Mouse (Mus musculus): ENCODE results near the gene Add2. TPM values are rescaled to one million over a fixed set of nuclear protein-coding genes. Genes with fewer than 3 reads are reported as not detected.

The Add2 gene
- polyA plus RNA-seq, 1 experiment from 2014 or later = 94.7 TPM

DNA sequence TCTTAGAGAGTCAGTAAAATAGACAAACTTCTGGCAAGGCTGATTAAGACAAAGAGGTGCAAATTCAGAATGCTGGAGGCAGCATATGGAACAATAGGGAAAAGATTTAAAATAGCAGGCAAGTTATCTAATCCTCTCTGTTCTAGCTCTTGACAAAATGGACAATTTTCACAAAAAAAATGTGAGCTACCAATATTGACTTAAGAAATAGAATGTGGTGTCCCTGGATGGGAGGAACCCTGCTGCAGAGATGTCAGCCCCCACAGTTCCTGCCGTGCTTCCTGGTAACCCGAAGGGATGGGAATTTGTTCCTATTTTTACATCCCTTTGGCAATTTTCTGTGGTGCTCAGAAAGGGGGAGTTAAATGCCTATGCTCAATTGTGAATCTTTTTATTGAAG, 10.4 kb downstream of the Add2 start:
- Histone ChIP-seq H3K9me3 (ENCODE audit: control insufficient read depth, low read length) (no peaks in the 10 kb centered on the region), H3K27ac (ENCODE audit: low read depth, low read length) (no peak overlapping the region)
- WGBS = 57% methylated on average over 2 of the region's 2 CpGs

DNA sequence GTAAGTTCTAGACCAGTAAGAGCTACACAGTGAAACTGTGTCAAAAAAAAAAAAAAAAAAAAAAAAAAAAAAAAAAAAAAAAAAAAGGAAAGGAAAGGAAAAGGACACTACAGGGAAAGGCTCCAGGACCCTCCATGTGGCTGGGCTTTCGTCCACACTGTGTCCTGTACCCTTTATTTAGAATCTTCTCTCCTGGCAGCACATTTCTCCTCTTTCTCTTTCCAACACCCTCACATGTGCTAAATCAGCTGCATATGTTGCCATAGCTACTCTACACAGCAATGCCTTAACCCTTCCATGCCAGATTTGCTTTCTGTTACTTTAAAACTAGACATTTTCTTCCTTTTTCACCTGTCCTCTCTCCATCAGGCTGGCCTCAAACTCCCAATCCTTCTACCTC, 11.7 kb downstream of the Add2 start:
- Histone ChIP-seq H3K27ac (ENCODE audit: low read depth, low read length) (no peak overlapping the region), H3K27me3 (ENCODE audit: control insufficient read depth, insufficient read depth, low read length) (no peaks in the 10 kb centered on the region), H3K36me3 (ENCODE audit: control insufficient read depth, insufficient read depth, low read length) (no peaks in the 10 kb centered on the region), H3K4me1 (ENCODE audit: control insufficient read depth, insufficient read depth, low read length) (0 out of 2 replicates have a peak, but pooled peaks cover 6% of the 10 kb centered on the region), H3K4me3 (ENCODE audit: low read depth, low read length) (no peak overlapping the region), H3K9me3 (ENCODE audit: control insufficient read depth, low read length) (no peaks in the 10 kb centered on the region), H3K4me2 (ENCODE audit: low read depth, low read length) (no peak overlapping the region), H3K9ac (replicated peaks; ENCODE audit: low read depth, low read length) (no peak overlapping the region)
- WGBS = 47% methylated on average over 1 of the region's 1 CpGs
- no peak for ATAC-seq (ENCODE audit: low read depth)

More for the DNA sequence above, 10.4 kb downstream of the Add2 start:
- H3K4me1 ChIP-seq (ENCODE audit: control insufficient read depth, insufficient read depth, low read length) = 0 out of 2 replicates have a peak, but pooled peaks cover 6% of the 10 kb centered on the region
- no peak for ATAC-seq (ENCODE audit: low read depth)
- no peaks in the 10 kb centered on the region for H3K27me3 ChIP-seq (ENCODE audit: control insufficient read depth, insufficient read depth, low read length)
- no peak overlapping the region for H3K4me3 ChIP-seq (ENCODE audit: low read depth, low read length)
- no peaks in the 10 kb centered on the region for H3K36me3 ChIP-seq (ENCODE audit: control insufficient read depth, insufficient read depth, low read length)
- H3K4me2 ChIP-seq (ENCODE audit: low read depth, low read length) = no peak overlapping the region
- no peak overlapping the region for H3K9ac ChIP-seq (replicated peaks; ENCODE audit: low read depth, low read length)

DNA sequence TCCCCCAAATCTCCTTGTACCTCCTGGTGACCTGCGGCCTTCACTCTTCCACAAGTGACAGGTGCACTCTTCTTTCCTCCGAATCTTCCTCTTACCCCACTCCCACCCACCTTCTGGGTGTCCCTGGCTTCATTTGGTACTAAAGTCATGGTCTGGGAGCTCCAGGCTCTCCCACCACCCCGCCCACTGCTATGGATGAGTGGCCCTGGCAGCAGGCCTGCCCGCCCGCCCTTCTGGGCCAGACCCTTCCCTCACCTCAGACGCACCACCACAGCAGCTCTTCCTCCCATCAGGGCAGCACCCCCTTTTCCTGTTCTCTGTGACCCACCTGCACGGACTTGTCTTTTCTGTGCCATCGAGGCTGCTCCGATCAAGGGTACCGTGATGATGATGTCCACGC, 19.0 kb downstream of the Add2 start:
- Histone ChIP-seq H3K4me1 (ENCODE audit: control insufficient read depth, insufficient read depth, low read length) (peaks cover 26% of the 10 kb centered on the region), H3K27me3 (ENCODE audit: control insufficient read depth, insufficient read depth, low read length) (no peaks in the 10 kb centered on the region), H3K9me3 (ENCODE audit: control insufficient read depth, low read length) (no peaks in the 10 kb centered on the region), H3K9ac (replicated peaks; ENCODE audit: low read depth, low read length) (no peak overlapping the region), H3K4me2 (ENCODE audit: low read depth, low read length) (no peak overlapping the region), H3K4me3 (ENCODE audit: low read depth, low read length) (no peak overlapping the region), H3K27ac (ENCODE audit: low read depth, low read length) (no peak overlapping the region), H3K36me3 (ENCODE audit: control insufficient read depth, insufficient read depth, low read length) (no peaks in the 10 kb centered on the region)
- WGBS = 86% methylated on average over 11 of the region's 11 CpGs
- ATAC-seq (ENCODE audit: low read depth) = no peak

DNA sequence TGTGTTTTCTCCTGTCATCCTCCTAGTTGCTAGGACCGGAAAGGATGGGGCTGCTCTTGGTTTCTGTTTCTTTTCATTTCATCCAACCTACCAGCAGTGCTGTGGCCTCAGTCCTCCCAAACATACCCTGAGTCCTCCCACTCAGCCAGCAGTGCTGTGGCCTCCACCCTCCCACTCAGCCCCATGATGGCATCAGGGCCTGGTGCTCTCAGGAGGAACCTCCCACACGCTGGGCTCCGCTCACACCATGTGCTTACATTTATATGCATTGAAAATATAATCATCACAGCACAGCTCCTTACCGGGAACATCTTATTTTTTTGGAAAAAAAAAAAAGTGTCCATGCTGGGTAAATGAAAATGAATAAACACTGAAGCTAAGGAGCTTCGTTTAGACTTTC, 20.0 kb downstream of the Add2 start:
- Histone ChIP-seq H3K27me3 (ENCODE audit: control insufficient read depth, insufficient read depth, low read length) (no peaks in the 10 kb centered on the region), H3K36me3 (ENCODE audit: control insufficient read depth, insufficient read depth, low read length) (no peaks in the 10 kb centered on the region), H3K4me3 (ENCODE audit: low read depth, low read length) (no peak overlapping the region), H3K9ac (replicated peaks; ENCODE audit: low read depth, low read length) (no peak overlapping the region), H3K4me1 (ENCODE audit: control insufficient read depth, insufficient read depth, low read length) (peaks cover 36% of the 10 kb centered on the region), H3K9me3 (ENCODE audit: control insufficient read depth, low read length) (no peaks in the 10 kb centered on the region), H3K27ac (ENCODE audit: low read depth, low read length) (no peak overlapping the region), H3K4me2 (ENCODE audit: low read depth, low read length) (no peak overlapping the region)
- no peak for ATAC-seq (ENCODE audit: low read depth)
- WGBS = 77% methylated on average over 5 of the region's 5 CpGs

DNA sequence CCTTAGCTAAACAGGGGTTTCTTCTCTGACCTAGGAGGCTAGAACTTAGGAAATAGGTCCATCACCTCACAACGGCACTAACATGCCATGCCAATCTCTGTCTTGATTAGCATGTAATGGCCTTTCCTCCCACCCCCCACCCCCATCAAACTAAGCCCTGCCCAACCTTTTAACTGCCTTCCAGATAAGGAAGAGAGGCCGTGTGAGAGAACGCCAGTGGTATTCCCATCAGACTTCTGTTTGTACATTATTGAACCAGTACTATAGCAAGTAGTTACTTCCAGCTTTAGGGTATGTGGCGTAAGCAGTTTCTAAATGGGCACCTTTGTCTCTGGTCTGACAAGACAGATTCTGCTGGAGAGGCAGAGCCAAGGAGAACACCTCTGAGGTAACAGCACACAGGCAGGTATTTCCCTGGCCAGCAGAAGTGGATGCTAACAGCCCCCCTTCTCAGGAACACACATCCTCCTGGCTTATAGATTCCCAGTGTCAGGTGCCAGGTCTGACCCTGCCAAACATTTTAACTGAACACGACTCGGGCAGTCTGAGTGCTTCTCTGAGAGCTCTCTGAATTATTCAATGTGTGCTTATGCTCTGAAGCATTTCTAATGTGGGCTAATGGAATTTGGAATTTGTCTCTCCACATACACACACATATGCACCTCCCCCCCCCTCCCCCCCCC, 22.2 kb downstream of the Add2 start:
- 38% methylated on average over 6 of the region's 6 CpGs for WGBS
- ATAC-seq (ENCODE audit: low read depth) = no peak
- H3K9ac ChIP-seq (replicated peaks; ENCODE audit: low read depth, low read length) = no peak overlapping the region
- no peaks in the 10 kb centered on the region for H3K27me3 ChIP-seq (ENCODE audit: control insufficient read depth, insufficient read depth, low read length)
- H3K4me1 ChIP-seq (ENCODE audit: control insufficient read depth, insufficient read depth, low read length) = peaks cover 38% of the 10 kb centered on the region
- no peak overlapping the region for H3K4me2 ChIP-seq (ENCODE audit: low read depth, low read length)
- no peaks in the 10 kb centered on the region for H3K9me3 ChIP-seq (ENCODE audit: control insufficient read depth, low read length)
- no peak overlapping the region for H3K4me3 ChIP-seq (ENCODE audit: low read depth, low read length)
- H3K27ac ChIP-seq (ENCODE audit: low read depth, low read length) = peak overlapping the region; percentile 97
- H3K36me3 ChIP-seq (ENCODE audit: control insufficient read depth, insufficient read depth, low read length) = no peaks in the 10 kb centered on the region

DNA sequence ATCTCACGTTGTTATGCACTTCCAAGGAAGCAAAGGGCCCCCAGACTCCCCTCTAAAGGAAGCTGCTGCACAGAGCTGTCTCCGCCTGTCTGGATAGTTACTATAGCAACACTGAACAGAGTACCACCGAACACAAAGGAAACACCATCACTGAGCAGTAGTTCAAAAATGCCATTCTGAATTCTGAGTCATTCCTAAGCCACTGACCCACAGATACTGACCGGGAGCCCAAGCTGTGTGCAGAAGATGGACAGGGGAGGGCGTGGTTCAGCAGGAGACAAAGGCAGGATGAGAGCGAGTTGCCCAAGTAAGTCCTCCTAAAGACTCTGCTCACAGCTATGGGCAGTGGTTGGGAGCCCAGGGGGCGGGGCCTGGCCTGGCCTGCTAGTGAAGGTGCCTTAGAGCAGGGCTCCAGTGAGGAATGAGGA, 23.6 kb downstream of the Add2 start:
- WGBS = 16% methylated on average over 7 of the region's 7 CpGs
- H3K36me3 ChIP-seq (ENCODE audit: control insufficient read depth, insufficient read depth, low read length) = no peaks in the 10 kb centered on the region
- peak; percentile 87 for ATAC-seq (ENCODE audit: low read depth)

DNA sequence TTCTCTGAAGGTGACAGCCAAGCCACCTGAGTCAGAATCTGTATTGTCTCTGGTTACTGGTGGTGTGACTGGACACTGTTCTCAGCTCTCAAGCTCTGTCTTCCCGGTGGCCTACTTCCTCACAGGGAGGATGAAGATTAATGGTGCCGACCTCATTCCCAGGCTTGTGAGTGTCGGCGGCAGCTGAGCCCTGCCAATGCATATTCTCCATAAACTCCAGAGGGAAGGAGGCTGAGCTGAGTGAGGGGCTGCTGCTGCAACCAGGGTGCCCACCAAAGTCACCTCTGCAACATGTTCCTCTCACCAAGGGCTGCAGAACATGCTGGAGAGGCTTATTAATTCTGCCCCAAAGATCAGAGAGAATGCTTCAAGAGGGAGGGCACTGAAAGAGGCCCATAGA, 24.1 kb downstream of the Add2 start:
- no peak overlapping the region for H3K4me3 ChIP-seq (ENCODE audit: low read depth, low read length)
- 5% methylated on average over 4 of the region's 4 CpGs for WGBS

More for the DNA sequence above, 23.6 kb downstream of the Add2 start:
- peak overlapping the region; percentile 51 for H3K9ac ChIP-seq (replicated peaks; ENCODE audit: low read depth, low read length)
- no peaks in the 10 kb centered on the region for H3K27me3 ChIP-seq (ENCODE audit: control insufficient read depth, insufficient read depth, low read length)
- no peaks in the 10 kb centered on the region for H3K9me3 ChIP-seq (ENCODE audit: control insufficient read depth, low read length)
- peak overlapping the region; percentile 36 for H3K4me2 ChIP-seq (ENCODE audit: low read depth, low read length)
- no peak overlapping the region for H3K4me3 ChIP-seq (ENCODE audit: low read depth, low read length)
- peak overlapping the region; percentile 97 for H3K27ac ChIP-seq (ENCODE audit: low read depth, low read length)
- peaks cover 41% of the 10 kb centered on the region for H3K4me1 ChIP-seq (ENCODE audit: control insufficient read depth, insufficient read depth, low read length)

DNA sequence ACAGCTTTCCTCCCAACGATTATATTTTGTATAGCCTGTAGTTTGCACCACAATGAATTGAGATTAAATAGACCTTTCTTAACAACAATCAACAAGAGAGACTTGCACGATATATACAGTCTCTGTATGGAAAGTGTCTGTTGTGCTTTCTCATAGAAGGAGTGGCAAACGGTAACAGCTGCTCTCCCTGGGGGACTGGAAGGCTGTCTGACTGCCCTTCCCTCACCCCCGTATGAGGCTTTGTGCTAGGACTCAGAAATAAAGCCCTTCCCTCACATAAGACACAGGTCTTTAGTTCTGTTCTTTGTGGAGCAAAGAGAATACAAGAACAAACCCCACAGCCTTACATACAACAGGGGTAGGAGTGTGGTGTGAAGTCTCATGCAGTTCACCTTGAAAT, 24.6 kb downstream of the Add2 start:
- Histone ChIP-seq H3K4me2 (ENCODE audit: low read depth, low read length) (0 out of 2 replicates have a peak overlapping the region, but pooled peaks have one; percentile 36), H3K4me1 (ENCODE audit: control insufficient read depth, insufficient read depth, low read length) (peaks cover 51% of the 10 kb centered on the region), H3K9ac (replicated peaks; ENCODE audit: low read depth, low read length) (peak overlapping the region; percentile 1; the same call in 1 of the 2 replicates), H3K4me3 (ENCODE audit: low read depth, low read length) (no peak overlapping the region), H3K36me3 (ENCODE audit: control insufficient read depth, insufficient read depth, low read length) (no peaks in the 10 kb centered on the region), H3K9me3 (ENCODE audit: control insufficient read depth, low read length) (no peaks in the 10 kb centered on the region), H3K27ac (ENCODE audit: low read depth, low read length) (peak overlapping the region; percentile 97), H3K27me3 (ENCODE audit: control insufficient read depth, insufficient read depth, low read length) (no peaks in the 10 kb centered on the region)
- 15% methylated on average over 4 of the region's 4 CpGs for WGBS
- ATAC-seq (ENCODE audit: low read depth) = no peak

More for the DNA sequence above, 24.1 kb downstream of the Add2 start:
- H3K36me3 ChIP-seq (ENCODE audit: control insufficient read depth, insufficient read depth, low read length) = no peaks in the 10 kb centered on the region
- no peaks in the 10 kb centered on the region for H3K9me3 ChIP-seq (ENCODE audit: control insufficient read depth, low read length)
- H3K4me1 ChIP-seq (ENCODE audit: control insufficient read depth, insufficient read depth, low read length) = peaks cover 46% of the 10 kb centered on the region
- peak; percentile 47 for ATAC-seq (ENCODE audit: low read depth)
- no peaks in the 10 kb centered on the region for H3K27me3 ChIP-seq (ENCODE audit: control insufficient read depth, insufficient read depth, low read length)
- peak overlapping the region; percentile 36 for H3K4me2 ChIP-seq (ENCODE audit: low read depth, low read length)
- peak overlapping the region; percentile 51 for H3K9ac ChIP-seq (replicated peaks; ENCODE audit: low read depth, low read length)
- peak overlapping the region; percentile 97 for H3K27ac ChIP-seq (ENCODE audit: low read depth, low read length)

DNA sequence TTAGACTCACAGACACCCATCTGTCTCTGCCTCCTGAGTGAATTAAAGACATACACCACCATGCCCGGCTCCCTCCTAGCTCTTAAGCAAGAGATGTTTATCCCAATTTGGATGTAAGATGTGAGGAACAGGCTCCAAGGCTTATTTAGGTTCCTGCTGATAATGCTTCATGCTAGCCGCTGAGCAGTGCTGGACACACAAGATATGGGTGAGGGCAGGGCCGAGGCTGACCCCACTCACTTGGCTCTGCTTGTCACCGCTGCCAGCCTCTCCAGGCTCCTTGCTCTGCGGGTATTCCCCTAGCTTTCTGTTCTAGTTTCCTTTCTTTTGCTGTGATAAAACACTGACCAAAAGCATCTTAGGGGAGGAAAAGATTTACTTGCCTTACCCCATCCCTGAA, 25.1 kb downstream of the Add2 start:
- H3K9ac ChIP-seq (replicated peaks; ENCODE audit: low read depth, low read length) = peak overlapping the region; percentile 1; the same call in 1 of the 2 replicates
- peak overlapping the region; percentile 97 for H3K27ac ChIP-seq (ENCODE audit: low read depth, low read length)
- H3K36me3 ChIP-seq (ENCODE audit: control insufficient read depth, insufficient read depth, low read length) = no peaks in the 10 kb centered on the region
- H3K9me3 ChIP-seq (ENCODE audit: control insufficient read depth, low read length) = no peaks in the 10 kb centered on the region
- WGBS = 78% methylated on average over 5 of the region's 5 CpGs
- H3K4me1 ChIP-seq (ENCODE audit: control insufficient read depth, insufficient read depth, low read length) = peaks cover 54% of the 10 kb centered on the region
- no peak for ATAC-seq (ENCODE audit: low read depth)
- no peak overlapping the region for H3K4me3 ChIP-seq (ENCODE audit: low read depth, low read length)
- H3K4me2 ChIP-seq (ENCODE audit: low read depth, low read length) = no peak overlapping the region
- no peaks in the 10 kb centered on the region for H3K27me3 ChIP-seq (ENCODE audit: control insufficient read depth, insufficient read depth, low read length)

Measured in neural tube, embryonic 14.5 days (tissue).